Mouse (Mus musculus) frontal cortex, postnatal 14 days (tissue): Measurements from ENCODE around the gene Cnr1.

Source experiments
- DNase-seq, 2 experiments: peaks; one replicate each; pipeline ENCODE4 v3.0.0; 2022; ENCODE audit warnings: low spot score in 2 of 2

Gene Cnr1

DNA sequence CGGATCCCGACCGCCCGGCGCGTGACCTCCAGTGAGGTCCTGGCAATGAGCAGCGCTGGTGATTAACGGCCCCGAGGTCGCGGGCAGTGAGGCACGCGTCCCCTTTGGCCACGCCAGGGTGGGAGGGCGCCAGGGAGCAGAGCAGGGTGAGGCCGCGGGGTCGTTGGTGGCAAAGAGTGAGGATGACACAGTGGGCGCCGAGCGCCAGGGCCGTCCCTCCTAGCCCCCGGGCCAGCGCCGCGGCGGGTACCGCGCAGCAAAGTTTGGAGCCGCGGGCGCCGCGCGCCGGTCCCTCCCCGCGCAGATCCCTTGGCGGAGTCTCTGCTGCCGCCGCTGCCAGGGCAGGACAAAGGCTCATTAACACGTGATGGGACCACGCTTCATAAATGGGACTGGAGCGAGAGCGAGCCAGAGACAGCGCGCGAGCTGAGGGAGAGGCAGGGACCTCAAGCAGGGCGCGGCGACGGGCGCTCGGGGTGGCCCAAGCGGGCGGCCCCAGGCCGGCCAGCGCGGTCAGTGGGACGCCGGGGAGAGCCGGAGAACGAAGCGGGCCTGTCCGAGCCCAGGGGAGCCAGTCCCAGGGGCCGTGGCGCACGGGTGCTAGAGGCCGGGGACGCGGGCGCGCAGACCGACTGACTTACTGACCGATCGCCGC lies at the start of gene Cnr1:
Cnr1 (plus strand) TSS at position 360 of the 655 bp plus-strand sequence.
- peak; percentile 60 to 62 for DNase-seq

- DNase-seq, result no peak
Measured at GRCm38 (mm10) chr4:33879944-33880343, 44.4 kb upstream of the Cnr1 start.

- no peak for DNase-seq
Measured at GRCm38 (mm10) chr4:33886026-33886425, 38.4 kb upstream of the Cnr1 start.

DNA sequence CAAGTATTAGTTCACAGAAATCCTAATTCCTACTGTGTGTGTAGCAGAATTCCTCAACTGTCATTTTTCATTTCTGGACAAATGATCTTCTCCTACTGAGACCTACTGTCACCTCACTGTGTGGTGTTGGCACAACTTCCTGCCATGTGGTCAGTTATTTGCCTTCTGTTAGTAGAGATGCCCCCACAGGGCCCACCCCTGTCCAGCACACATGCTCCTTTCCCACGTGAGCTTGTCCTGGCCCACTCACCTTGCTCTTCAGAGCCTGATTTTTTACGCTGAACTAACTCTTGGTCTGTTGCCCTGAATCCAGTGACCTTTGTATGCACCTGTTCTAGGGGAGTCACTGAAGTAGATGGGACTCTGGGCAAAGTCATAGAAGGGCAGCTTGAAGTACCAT lies 34.4 kb upstream of the Cnr1 start:
- DNase-seq, result no peak

GRCm38 (mm10) chr4:33892178-33892869 lies 32.1 kb upstream of the Cnr1 start:
- DNase-seq, result no peak

DNA sequence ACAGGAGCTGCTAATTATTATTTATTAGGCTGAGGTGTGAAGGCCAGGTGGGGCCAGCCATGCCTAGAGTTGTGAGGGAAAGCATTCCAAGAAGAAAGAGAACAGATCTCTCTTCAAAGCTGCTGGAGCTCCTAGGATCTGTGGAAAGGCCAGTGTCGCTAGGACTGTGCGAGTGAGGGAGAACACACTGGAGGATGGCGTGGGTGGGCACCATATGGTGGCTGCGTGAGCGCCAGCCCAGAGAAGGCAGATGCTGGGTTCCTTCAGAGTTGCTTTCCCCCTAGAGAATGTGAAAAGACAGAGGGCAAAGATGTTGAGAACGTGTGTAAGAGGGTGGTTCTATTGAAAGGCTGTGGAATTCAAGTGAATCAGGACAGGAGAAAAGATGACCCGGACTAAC lies 30.6 kb upstream of the Cnr1 start:
- peak; percentile 48 to 61 for DNase-seq

GRCm38 (mm10) chr4:33895046-33895445 lies 29.3 kb upstream of the Cnr1 start:
- DNase-seq, result no peak

- DNase-seq, result no peak
Measured at GRCm38 (mm10) chr4:33895491-33895890, 28.9 kb upstream of the Cnr1 start.

GRCm38 (mm10) chr4:33901659-33902058 lies 22.7 kb upstream of the Cnr1 start:
- DNase-seq, result no peak

- no peak for DNase-seq
Measured at GRCm38 (mm10) chr4:33903812-33904340, 20.5 kb upstream of the Cnr1 start.

- DNase-seq, result no peak
Measured at GRCm38 (mm10) chr4:33904826-33905225, 19.6 kb upstream of the Cnr1 start.

GRCm38 (mm10) chr4:33908786-33909185 lies 15.6 kb upstream of the Cnr1 start:
- no peak for DNase-seq

- DNase-seq, result no peak
Measured at GRCm38 (mm10) chr4:33915730-33916129, 8.7 kb upstream of the Cnr1 start.

DNA sequence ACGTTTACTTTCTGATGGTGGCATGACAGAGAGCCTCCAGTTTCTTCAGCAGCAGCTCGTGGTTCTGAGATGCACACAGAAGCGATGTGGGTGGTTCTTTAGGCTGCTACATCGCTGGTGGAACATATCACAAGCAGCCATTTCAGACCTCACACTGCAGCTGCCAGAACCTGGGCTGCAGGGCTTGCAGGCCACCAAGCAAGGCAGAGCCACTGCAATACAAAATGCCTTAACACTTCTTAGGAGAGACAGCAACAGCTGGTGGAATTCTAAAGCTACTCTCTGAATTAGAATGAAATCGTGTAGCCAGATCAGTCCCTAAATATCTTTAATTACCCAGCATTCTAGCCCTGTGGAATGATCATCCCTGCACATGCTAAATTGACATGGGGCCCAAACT lies 3.6 kb upstream of the Cnr1 start:
- DNase-seq, result no peak

- DNase-seq, result peak in 1 of 2 experiments; percentile 35
Measured at GRCm38 (mm10) chr4:33923151-33923760, 1.1 kb upstream of the Cnr1 start.

- DNase-seq, result no peak
Measured at GRCm38 (mm10) chr4:33923761-33924233, 596 bp upstream of the Cnr1 start.

- peak in 1 of 2 experiments; percentile 22 for DNase-seq
Measured at GRCm38 (mm10) chr4:33924889-33925245, 474 bp downstream of the Cnr1 start.

- no peak for DNase-seq
Measured at GRCm38 (mm10) chr4:33925489-33925888, 1.1 kb downstream of the Cnr1 start.

- DNase-seq, result no peak
Measured at GRCm38 (mm10) chr4:33926010-33926409, 1.6 kb downstream of the Cnr1 start.

GRCm38 (mm10) chr4:33926730-33927263 lies 2.4 kb downstream of the Cnr1 start:
- no peak for DNase-seq

- DNase-seq, result no peak
Measured at GRCm38 (mm10) chr4:33927644-33928043, 3.3 kb downstream of the Cnr1 start.

- no peak for DNase-seq
Measured at GRCm38 (mm10) chr4:33928450-33928849, 4.1 kb downstream of the Cnr1 start.
